Mouse (Mus musculus) lung, embryonic 14.5 days (tissue): ENCODE measurements around the gene Pou6f1. TPM values are rescaled to one million over a fixed set of nuclear protein-coding genes. Genes with fewer than 3 reads are reported as not detected.

Experiments
- ATAC-seq: fragments of 200-750 bp; cut with Nextera tagmentation; 2 replicates; pipeline ENCODE4 v1.8.0; 2017; ENCODE audit warnings: mild to moderate bottlenecking, moderate TSS enrichment, moderate library complexity; ENCODE audit not compliant: insufficient read depth
- DNase-seq: peaks from one replicate; pipeline ENCODE4 v3.0.0-alpha.2; 2015
- H3K27ac ChIP-seq: fragments of 300-500 bp; sonication (generic); 2 replicates; pipeline ENCODE4 v1.5.1; 2014; ENCODE audit warnings: low read depth, mild to moderate bottlenecking, moderate library complexity
- H3K27me3 ChIP-seq: fragments of 300-500 bp; sonication (generic); 2 replicates; pipeline ENCODE4 v1.6.1; 2014; ENCODE audit warnings: low read length, control low read depth; ENCODE audit not compliant: insufficient read depth
- H3K36me3 ChIP-seq: fragments of 300-500 bp; sonication (generic); 2 replicates; pipeline ENCODE4 v1.6.1; 2014; ENCODE audit warnings: control low read depth; ENCODE audit not compliant: insufficient read depth
- H3K4me1 ChIP-seq: fragments of 300-500 bp; sonication (generic); 2 replicates; pipeline ENCODE4 v1.6.1; 2014; ENCODE audit warnings: antibody characterized with exemption, control low read depth; ENCODE audit not compliant: insufficient read depth
- H3K4me2 ChIP-seq: fragments of 300-500 bp; sonication (generic); 2 replicates; pipeline ENCODE4 v1.6.1; 2014; ENCODE audit warnings: mild to moderate bottlenecking
- H3K4me3 ChIP-seq: fragments of 300-500 bp; sonication (generic); 2 replicates; pipeline ENCODE4 v1.5.1; 2014; ENCODE audit warnings: low read depth, low read length
- H3K9ac ChIP-seq: fragments of 300-500 bp; sonication (generic); 2 replicates; pipeline ENCODE4 v1.6.1; 2014
- H3K9me3 ChIP-seq: fragments of 300-500 bp; sonication (generic); 2 replicates; pipeline ENCODE4 v1.6.1; 2016; ENCODE audit warnings: low read depth, low read length, control low read depth
- CTCF ChIP-seq: IDR thresholded peaks from 2 replicates; pipeline ENCODE4 v1.5.1; 2016; ENCODE audit warnings: antibody characterized with exemption, low read depth
- WGBS: fragments of 180-500 bp; shearing (Covaris S2); extraction: QIAGEN DNeasy Blood & Tissue Kit; methylation state at CpG from one replicate; pipeline ENCODE4 v1.1.7; 2014; 5-methylcytosine and 5-hydroxymethylcytosine counted together
- polyA plus RNA-seq: library from polyadenylated mRNA; unstranded; fragments of >200 nt; fragmentation: Nextera tagmentation; extraction: Ambion mirVana; gene quantifications from 2 replicates; pipeline ENCODE4 v1.2.1, GENCODE M21; 2014

Gene Pou6f1
- 6.5 and 7.6 TPM in 2 replicates for polyA plus RNA-seq

GRCm38 (mm10) chr15:100599276-100600046 lies at the start of gene Pou6f1:
Pou6f1 (minus strand) TSS chr15:100599984.
- DNase-seq (peak; percentile 31), ATAC-seq (peak; percentile 62)
- Histone ChIP-seq H3K27ac (peak within 1 kb of the TSS; percentile 36; the same call in 1 of the 2 replicates), H3K4me2 (peak within 1 kb of the TSS; percentile 98), H3K4me3 (peak within 1 kb of the TSS; percentile 77), H3K36me3 (no peaks in the 10 kb centered on the region), H3K27me3 (peaks cover 25% of the 10 kb centered on the region), H3K9ac (peak within 1 kb of the TSS; percentile 80), H3K9me3 (no peaks in the 10 kb centered on the region), H3K4me1 (peaks cover 4% of the 10 kb centered on the region; the same call in 1 of the 2 replicates)
- no peak for TF ChIP-seq CTCF
- WGBS = under 1% methylated on average over 60 of the region's 76 CpGs

GRCm38 (mm10) chr15:100646161-100646560 lies 46.4 kb upstream of the Pou6f1 start:
- ATAC-seq (no peak), DNase-seq (no peak)
- no peaks in the 10 kb centered on the region for H3K27me3 ChIP-seq
- WGBS = 76% methylated on average over 6 of the region's 6 CpGs
- TF ChIP-seq CTCF = no peak
- no peak overlapping the region for H3K4me3 ChIP-seq
- H3K4me1 ChIP-seq = no peaks in the 10 kb centered on the region
- H3K9ac ChIP-seq = no peak overlapping the region
- H3K27ac ChIP-seq = no peak overlapping the region
- H3K9me3 ChIP-seq = no peaks in the 10 kb centered on the region
- no peaks in the 10 kb centered on the region for H3K36me3 ChIP-seq
- no peak overlapping the region for H3K4me2 ChIP-seq

- no peaks in the 10 kb centered on the region for H3K9me3 ChIP-seq
- no peak overlapping the region for H3K4me3 ChIP-seq
- H3K4me2 ChIP-seq = no peak overlapping the region
- 82% methylated on average over 7 of the region's 7 CpGs for WGBS
- H3K27ac ChIP-seq = no peak overlapping the region
- no peak for ATAC-seq
- TF ChIP-seq CTCF = no peak
- no peaks in the 10 kb centered on the region for H3K4me1 ChIP-seq
- H3K36me3 ChIP-seq = no peaks in the 10 kb centered on the region
- DNase-seq = no peak
- peaks cover 12% of the 10 kb centered on the region for H3K27me3 ChIP-seq
- H3K9ac ChIP-seq = no peak overlapping the region
Measured at GRCm38 (mm10) chr15:100642451-100642850, 42.7 kb upstream of the Pou6f1 start.

DNA sequence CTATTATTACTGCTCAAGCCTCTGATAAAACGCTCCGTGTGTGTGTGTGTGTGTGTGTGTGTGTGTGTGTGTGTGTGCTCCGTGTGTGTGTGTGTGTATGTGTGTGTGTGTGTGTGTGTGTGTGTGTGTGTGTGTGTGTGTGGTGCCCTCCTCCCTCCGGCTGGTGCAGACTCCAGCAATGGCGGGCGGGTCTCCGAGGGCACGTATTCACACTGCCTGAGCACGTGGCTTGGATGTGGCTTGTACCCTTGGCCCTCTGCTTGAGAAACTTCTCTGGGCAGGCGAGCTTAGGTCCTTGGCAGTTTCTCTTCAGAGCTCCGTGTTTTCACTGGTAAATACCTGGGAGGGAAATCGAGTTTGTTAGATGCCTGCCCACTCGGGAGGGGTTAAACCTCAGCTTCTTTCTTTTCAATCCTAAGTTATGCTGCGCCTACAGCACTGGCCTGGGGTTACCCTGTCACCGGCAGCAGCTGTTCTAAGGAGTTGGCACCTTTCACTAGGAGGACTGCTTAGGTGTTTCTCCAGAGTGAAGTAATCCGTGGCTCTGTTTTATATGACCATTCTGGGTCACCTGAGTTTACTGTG lies 41.5 kb upstream of the Pou6f1 start:
- Histone ChIP-seq H3K4me3 (no peak overlapping the region), H3K9ac (no peak overlapping the region), H3K4me1 (no peaks in the 10 kb centered on the region), H3K27ac (no peak overlapping the region), H3K36me3 (no peaks in the 10 kb centered on the region), H3K4me2 (no peak overlapping the region), H3K9me3 (no peaks in the 10 kb centered on the region), H3K27me3 (peaks cover 23% of the 10 kb centered on the region)
- ATAC-seq = no peak
- DNase-seq = no peak
- no peak for TF ChIP-seq CTCF
- 51% methylated on average over 11 of the region's 16 CpGs for WGBS

DNA sequence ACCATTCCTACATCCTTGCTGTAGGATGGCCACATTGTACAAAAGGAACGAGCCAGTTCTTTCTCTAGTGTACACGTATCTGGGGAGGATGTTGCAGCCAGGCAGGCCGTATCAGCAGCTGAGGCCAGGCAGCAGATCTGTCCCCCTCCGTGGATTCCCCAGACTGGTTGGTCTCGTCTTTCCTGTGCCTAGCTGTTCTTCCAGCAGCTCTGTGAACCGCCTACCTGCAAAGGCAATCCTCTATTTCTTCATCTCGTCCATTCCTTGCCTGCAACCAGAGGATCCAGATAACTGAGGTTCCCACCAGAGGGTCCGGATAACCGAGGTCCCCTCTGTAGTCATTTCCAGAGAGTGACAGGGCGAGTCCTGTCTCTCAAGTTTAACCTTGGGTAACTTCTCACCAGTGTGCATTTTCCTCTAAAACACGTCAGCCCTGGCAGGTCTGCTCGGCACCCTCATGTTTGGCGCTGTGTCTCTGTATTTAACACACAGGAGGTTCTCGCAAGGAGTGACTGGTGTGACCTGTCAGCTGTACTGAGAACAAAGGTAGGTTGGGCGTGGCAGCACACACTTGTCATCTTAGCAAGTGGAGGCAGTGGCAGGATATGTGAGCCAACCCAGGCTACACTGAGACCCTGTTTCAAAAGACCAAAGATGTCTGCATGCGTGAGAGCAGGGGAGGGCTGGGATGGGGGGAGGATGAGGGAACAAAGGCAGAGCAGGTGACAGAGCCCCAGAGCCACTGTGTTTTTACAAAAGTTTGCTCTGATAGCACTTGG lies 40.4 kb upstream of the Pou6f1 start:
- Histone ChIP-seq H3K27me3 (peaks cover 35% of the 10 kb centered on the region), H3K9ac (no peak overlapping the region), H3K9me3 (no peaks in the 10 kb centered on the region), H3K4me3 (no peak overlapping the region), H3K4me2 (no peak overlapping the region), H3K36me3 (no peaks in the 10 kb centered on the region), H3K27ac (no peak overlapping the region), H3K4me1 (no peaks in the 10 kb centered on the region)
- no peak for DNase-seq
- ATAC-seq = no peak
- 57% methylated on average over 16 of the region's 16 CpGs for WGBS
- TF ChIP-seq CTCF = no peak

DNA sequence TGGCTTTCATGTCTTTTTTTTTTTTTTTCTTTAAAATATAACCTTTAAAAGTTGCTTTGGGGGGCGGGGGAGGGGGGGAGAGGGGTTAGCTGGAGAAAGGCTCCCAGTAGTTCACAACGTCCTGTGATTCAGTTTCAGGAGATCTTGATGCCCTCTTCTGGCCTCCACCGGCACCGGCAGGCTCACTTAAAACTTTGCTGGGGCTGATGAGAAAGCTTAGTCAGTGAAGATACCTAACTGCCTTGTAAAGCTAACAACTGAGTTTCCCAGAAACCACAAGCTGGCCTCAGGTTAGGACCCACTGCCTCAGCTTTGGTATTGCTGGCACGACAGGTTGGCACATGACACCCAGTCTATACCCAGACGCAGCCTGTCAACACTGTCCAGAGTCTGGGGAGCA lies 37.9 kb upstream of the Pou6f1 start:
- no peak overlapping the region for H3K9ac ChIP-seq
- no peaks in the 10 kb centered on the region for H3K4me1 ChIP-seq
- no peak overlapping the region for H3K27ac ChIP-seq
- TF ChIP-seq CTCF = peak; percentile 45
- peak; percentile 51 for DNase-seq
- WGBS = 17% methylated on average over 6 of the region's 6 CpGs
- ATAC-seq = no peak
- no peaks in the 10 kb centered on the region for H3K36me3 ChIP-seq
- H3K9me3 ChIP-seq = no peaks in the 10 kb centered on the region
- H3K4me3 ChIP-seq = no peak overlapping the region
- peaks cover 45% of the 10 kb centered on the region for H3K27me3 ChIP-seq
- H3K4me2 ChIP-seq = peak overlapping the region; percentile 92
